Mouse (Mus musculus) forebrain, embryonic 15.5 days (tissue): ENCODE data around the gene B3glct. TPM values are rescaled to one million over a fixed set of nuclear protein-coding genes. Genes with fewer than 3 reads are reported as not detected.

Source experiments
- ATAC-seq: fragments of 200-750 bp; cut with Nextera tagmentation; replicated peaks from 2 replicates; pipeline ENCODE4 v1.8.0; 2017; ENCODE audit warnings: mild to moderate bottlenecking, moderate TSS enrichment, moderate library complexity
- H3K27ac ChIP-seq: fragments of 300-500 bp; sonication (generic); replicated peaks from 2 replicates; pipeline ENCODE4 v1.5.1; 2015; ENCODE audit warnings: mild to moderate bottlenecking, inconsistent platforms
- H3K27me3 ChIP-seq: fragments of 300-500 bp; sonication (generic); 2 replicates; pipeline ENCODE4 v1.6.1; 2015; ENCODE audit warnings: inconsistent platforms
- H3K36me3 ChIP-seq: fragments of 300-500 bp; sonication (generic); 2 replicates; pipeline ENCODE4 v1.6.1; 2015; ENCODE audit warnings: mild to moderate bottlenecking, inconsistent platforms
- H3K4me1 ChIP-seq: fragments of 300-500 bp; sonication (generic); 2 replicates; pipeline ENCODE4 v1.6.1; 2015; ENCODE audit warnings: inconsistent platforms
- H3K4me2 ChIP-seq: fragments of 300-500 bp; sonication (generic); replicated peaks from 2 replicates; pipeline ENCODE4 v1.6.1; 2015; ENCODE audit warnings: mild to moderate bottlenecking, inconsistent platforms
- H3K4me3 ChIP-seq: fragments of 300-500 bp; sonication (generic); 2 replicates; pipeline ENCODE4 v1.5.1; 2015; ENCODE audit warnings: mild to moderate bottlenecking, inconsistent platforms
- H3K9ac ChIP-seq: fragments of 300-500 bp; sonication (generic); replicated peaks from 2 replicates; pipeline ENCODE4 v1.6.1; 2015; ENCODE audit warnings: mild to moderate bottlenecking, inconsistent platforms
- H3K9me3 ChIP-seq: fragments of 300-500 bp; sonication (generic); 2 replicates; pipeline ENCODE4 v1.6.1; 2016; ENCODE audit warnings: inconsistent platforms
- WGBS: fragments of 180-500 bp; shearing (Covaris S2); methylation state at CpG from one replicate; pipeline ENCODE4 v1.1.7; 2015; ENCODE audit warnings: mixed read lengths; 5-methylcytosine and 5-hydroxymethylcytosine counted together
- polyA plus RNA-seq: library from polyadenylated mRNA; unstranded; fragments of >200 nt; fragmentation: Nextera tagmentation; extraction: Ambion mirVana; gene quantifications from 2 replicates; pipeline ENCODE4 v1.2.1, GENCODE M21; 2015

The B3glct gene
- polyA plus RNA-seq, 1 experiment from 2014 or later, result 12.8 TPM

GRCm38 (mm10) chr5:149767651-149768301, 89.7 kb downstream of the B3glct start:
- Histone ChIP-seq H3K9ac (no peak overlapping the region), H3K4me3 (no peak overlapping the region), H3K27me3 (no peaks in the 10 kb centered on the region), H3K9me3 (no peaks in the 10 kb centered on the region), H3K36me3 (no peaks in the 10 kb centered on the region), H3K27ac (no peak overlapping the region), H3K4me1 (no peaks in the 10 kb centered on the region), H3K4me2 (no peak overlapping the region)
- ATAC-seq, result no peak
- 93% methylated on average over 5 of the region's 5 CpGs for WGBS

DNA sequence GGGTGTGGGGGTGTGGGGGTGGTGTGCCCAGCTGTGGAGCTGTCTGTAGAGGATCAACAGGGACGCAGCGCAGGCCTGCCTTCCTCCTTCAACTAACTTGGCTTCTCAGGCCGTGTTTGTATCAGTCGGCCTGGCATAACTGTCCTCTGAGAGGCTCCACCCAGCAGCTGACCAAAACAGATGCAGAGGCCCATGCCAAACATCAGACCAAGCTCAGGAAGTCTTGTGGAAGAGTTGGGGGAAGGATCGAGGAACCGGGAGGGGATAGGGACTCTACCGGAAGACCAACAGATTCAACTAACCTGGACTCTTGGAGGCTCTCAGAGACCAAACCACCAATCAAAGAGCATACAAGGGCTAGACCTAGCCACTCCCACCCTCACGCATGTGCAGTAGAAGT, 91.6 kb downstream of the B3glct start:
- Histone ChIP-seq H3K27me3 (no peaks in the 10 kb centered on the region), H3K4me3 (no peak overlapping the region), H3K36me3 (no peaks in the 10 kb centered on the region), H3K4me1 (no peaks in the 10 kb centered on the region), H3K9ac (no peak overlapping the region), H3K4me2 (no peak overlapping the region), H3K9me3 (no peaks in the 10 kb centered on the region), H3K27ac (no peak overlapping the region)
- 99% methylated on average over 8 of the region's 8 CpGs for WGBS
- ATAC-seq, result no peak

- 90% methylated on average over 7 of the region's 7 CpGs for WGBS
- no peak overlapping the region for H3K4me2 ChIP-seq
These were observed 98.0 kb downstream of the B3glct start for GRCm38 (mm10) chr5:149776038-149776437.

DNA sequence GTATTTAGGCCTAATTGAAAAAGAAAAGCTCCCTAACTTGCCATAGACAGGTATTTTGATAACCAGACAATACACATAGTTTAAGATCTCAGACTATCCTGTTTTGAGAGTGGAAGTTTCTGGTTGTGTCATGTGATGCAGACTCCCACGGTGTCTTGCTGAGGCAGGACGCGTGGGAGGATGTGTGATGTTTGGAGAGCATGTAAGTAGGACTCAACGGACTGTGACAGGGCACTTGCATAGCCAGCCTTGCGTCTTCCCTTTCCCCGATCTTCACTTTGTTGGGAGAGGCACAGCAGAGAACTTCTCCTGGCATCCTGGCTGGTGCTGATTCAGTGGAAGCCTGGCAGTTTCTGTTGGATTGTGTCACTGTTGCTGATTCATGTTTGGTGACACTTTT, 101.7 kb downstream of the B3glct start:
- H3K9me3 ChIP-seq, result no peaks in the 10 kb centered on the region
- H3K4me3 ChIP-seq, result no peak overlapping the region
- H3K27me3 ChIP-seq, result no peaks in the 10 kb centered on the region
- no peak for ATAC-seq
- no peaks in the 10 kb centered on the region for H3K4me1 ChIP-seq
- H3K36me3 ChIP-seq, result no peaks in the 10 kb centered on the region
- 94% methylated on average over 6 of the region's 6 CpGs for WGBS
- no peak overlapping the region for H3K4me2 ChIP-seq
- no peak overlapping the region for H3K9ac ChIP-seq
- H3K27ac ChIP-seq, result no peak overlapping the region

More at GRCm38 (mm10) chr5:149776038-149776437, 98.0 kb downstream of the B3glct start:
- no peaks in the 10 kb centered on the region for H3K4me1 ChIP-seq
- no peak for ATAC-seq
- H3K9me3 ChIP-seq, result no peaks in the 10 kb centered on the region
- no peak overlapping the region for H3K9ac ChIP-seq
- no peaks in the 10 kb centered on the region for H3K27me3 ChIP-seq
- no peaks in the 10 kb centered on the region for H3K36me3 ChIP-seq
- no peak overlapping the region for H3K4me3 ChIP-seq
- H3K27ac ChIP-seq, result no peak overlapping the region

- H3K36me3 ChIP-seq, result no peaks in the 10 kb centered on the region
- no peak overlapping the region for H3K9ac ChIP-seq
- 94% methylated on average over 2 of the region's 2 CpGs for WGBS
- H3K4me1 ChIP-seq, result no peaks in the 10 kb centered on the region
- no peak overlapping the region for H3K4me3 ChIP-seq
- ATAC-seq, result no peak
- H3K4me2 ChIP-seq, result no peak overlapping the region
- no peaks in the 10 kb centered on the region for H3K27me3 ChIP-seq
- H3K9me3 ChIP-seq, result no peaks in the 10 kb centered on the region
- no peak overlapping the region for H3K27ac ChIP-seq
These were observed 102.4 kb downstream of the B3glct start for GRCm38 (mm10) chr5:149780411-149780810.

DNA sequence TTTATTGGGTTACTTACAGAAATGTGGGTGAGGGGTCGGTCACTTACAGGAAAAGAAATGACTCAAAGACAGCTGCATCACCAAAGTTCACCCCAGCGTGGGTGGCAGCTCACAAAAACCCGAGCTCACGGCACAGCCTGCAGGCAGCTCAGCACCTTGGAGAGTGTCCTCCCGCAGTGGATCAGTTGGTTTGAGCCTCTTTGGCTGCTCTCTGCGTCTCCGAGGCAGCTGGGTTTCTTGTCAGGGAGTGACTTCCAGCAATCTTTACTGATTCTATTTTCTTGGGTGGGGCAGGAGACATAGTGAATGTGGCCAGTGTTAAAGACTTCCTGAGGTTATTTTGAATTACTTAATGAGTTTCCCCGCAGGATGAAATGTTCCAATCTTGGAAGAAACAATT, 112.1 kb downstream of the B3glct start:
- 17% methylated on average over 8 of the region's 8 CpGs for WGBS
- H3K4me3 ChIP-seq, result no peak overlapping the region
- no peaks in the 10 kb centered on the region for H3K36me3 ChIP-seq
- H3K9me3 ChIP-seq, result no peaks in the 10 kb centered on the region
- no peak overlapping the region for H3K4me2 ChIP-seq
- ATAC-seq, result no peak
- H3K4me1 ChIP-seq, result no peaks in the 10 kb centered on the region
- H3K9ac ChIP-seq, result no peak overlapping the region
- no peak overlapping the region for H3K27ac ChIP-seq
- no peaks in the 10 kb centered on the region for H3K27me3 ChIP-seq

DNA sequence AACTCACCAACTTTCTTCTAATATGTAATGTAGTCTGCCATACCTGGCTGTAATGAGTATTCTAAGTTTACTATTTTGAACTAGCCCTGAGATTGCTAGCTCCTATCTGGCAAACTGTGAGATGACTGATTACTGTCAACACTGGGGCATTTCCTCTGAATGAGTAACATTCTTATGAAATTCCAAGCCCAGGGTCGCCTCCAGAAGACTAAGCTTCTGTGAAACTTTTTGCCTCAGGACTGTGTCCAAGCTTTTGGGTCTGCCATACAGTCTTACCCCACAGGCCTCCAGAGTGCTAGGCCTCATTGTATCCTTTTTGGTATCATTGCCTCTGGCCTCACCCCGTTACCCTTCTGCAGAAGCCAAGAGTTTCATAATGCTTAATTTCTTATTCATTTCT, 132.0 kb downstream of the B3glct start:
- Histone ChIP-seq H3K27ac (no peak overlapping the region), H3K27me3 (no peaks in the 10 kb centered on the region), H3K9ac (no peak overlapping the region), H3K4me2 (no peak overlapping the region), H3K9me3 (no peaks in the 10 kb centered on the region), H3K4me1 (no peaks in the 10 kb centered on the region), H3K36me3 (no peaks in the 10 kb centered on the region), H3K4me3 (no peak overlapping the region)
- no peak for ATAC-seq
- WGBS, result 78% methylated on average over 2 of the region's 2 CpGs

DNA sequence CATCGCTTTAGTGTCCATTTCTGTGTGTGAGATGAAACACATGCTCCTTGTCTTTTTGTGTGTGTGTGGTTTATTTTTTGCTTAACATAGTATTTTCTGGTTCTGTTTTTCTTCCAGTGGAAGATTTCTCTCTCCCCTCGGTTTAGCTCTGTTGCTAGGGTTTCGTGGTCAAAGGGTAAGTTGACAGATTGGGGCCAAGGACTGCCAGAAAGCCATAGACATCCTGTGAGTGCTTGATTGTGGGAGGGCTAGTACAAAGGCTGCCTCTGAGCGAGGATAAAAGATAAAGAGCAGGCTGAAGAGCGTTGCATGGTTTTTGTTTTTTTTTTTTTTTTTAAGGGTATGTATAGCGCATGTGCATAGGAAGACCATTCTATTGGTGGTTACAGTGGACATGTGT, 133.8 kb downstream of the B3glct start:
- no peak overlapping the region for H3K27ac ChIP-seq
- no peak overlapping the region for H3K9ac ChIP-seq
- H3K9me3 ChIP-seq, result no peaks in the 10 kb centered on the region
- H3K27me3 ChIP-seq, result no peaks in the 10 kb centered on the region
- H3K4me2 ChIP-seq, result no peak overlapping the region
- H3K4me3 ChIP-seq, result no peak overlapping the region
- H3K36me3 ChIP-seq, result no peaks in the 10 kb centered on the region
- 60% methylated on average over 6 of the region's 6 CpGs for WGBS
- no peak for ATAC-seq
- no peaks in the 10 kb centered on the region for H3K4me1 ChIP-seq

Other genes with a start within 250 kb of the B3glct start
- gene Tex26, start 238.6 kb upstream of the B3glct start, polyA plus RNA-seq, result 1.3 and 2.1 TPM in 2 replicates
- 0.46 and 0.75 TPM in 2 replicates for gene Wdr95, start 149.6 kb upstream of the B3glct start, polyA plus RNA-seq
- gene Hsph1, start 41.9 kb upstream of the B3glct start, polyA plus RNA-seq, result 108 and 112 TPM in 2 replicates